Mouse (Mus musculus): ENCODE results near the gene Col12a1. TPM values are rescaled to one million over a fixed set of nuclear protein-coding genes. Genes with fewer than 3 reads are reported as not detected.
"Not testable (repeated sequence)": the region's sequence is repeated elsewhere in the genome, so short reads cannot be mapped to it uniquely, and the experiment has no call there.

Col12a1 gene
- polyA plus RNA-seq, 1 experiment: 22.0 TPM

DNA sequence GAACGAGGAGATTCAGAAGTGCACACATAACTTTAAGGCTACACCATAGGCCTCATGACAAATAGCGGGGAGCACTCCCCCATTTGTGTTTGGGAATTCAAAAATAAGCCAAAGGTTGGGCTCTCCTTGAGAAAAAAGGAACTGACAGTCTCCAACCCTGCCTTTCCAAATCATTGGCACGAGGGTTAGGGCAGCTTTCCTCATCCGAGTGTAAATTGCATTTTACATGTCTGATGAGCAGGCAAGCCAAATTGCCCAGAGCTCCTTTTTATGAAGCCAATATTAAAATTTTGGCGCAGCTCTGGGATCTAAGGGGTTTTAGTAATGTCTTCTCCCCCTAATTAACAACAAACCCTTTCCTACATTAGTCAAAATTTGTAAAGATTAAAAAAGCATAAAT lies 2.1 kb downstream of the Col12a1 start:
- no peak for DNase-seq
- Histone ChIP-seq H3K4me3 (replicated peaks; ENCODE audit: extremely low read depth, low read depth, low read length) (no peak overlapping the region), H3K4me1 (ENCODE audit: control insufficient read depth, insufficient read depth, low read length) (no peaks in the 10 kb centered on the region; the same call in none of the 2 replicates)
- 48% methylated on average over 5 of the region's 5 CpGs for WGBS
- TF ChIP-seq POLR2A (IDR thresholded peaks at IDR 0.05; ENCODE audit: borderline replicate concordance, extremely low read depth, low read depth, low read length) (no peak), CTCF (IDR thresholded peaks at IDR 0.05; ENCODE audit: insufficient read depth, low read length) (no peak)

GRCm38 (mm10) chr9:79714471-79715045 lies 4.1 kb downstream of the Col12a1 start:
- peak overlapping the region; percentile 41 for H3K4me3 ChIP-seq (replicated peaks; ENCODE audit: extremely low read depth, low read depth, low read length)
- WGBS: 10% methylated on average over 16 of the region's 16 CpGs
- no peaks in the 10 kb centered on the region; the same call in none of the 2 replicates for H3K4me1 ChIP-seq (ENCODE audit: control insufficient read depth, insufficient read depth, low read length)
- DNase-seq: peak; percentile 74
- TF ChIP-seq CTCF (IDR thresholded peaks at IDR 0.05; ENCODE audit: insufficient read depth, low read length) (no peak), POLR2A (IDR thresholded peaks at IDR 0.05; ENCODE audit: borderline replicate concordance, extremely low read depth, low read depth, low read length) (no peak)

- no peaks in the 10 kb centered on the region for H3K4me1 ChIP-seq (ENCODE audit: control insufficient read depth, insufficient read depth, low read length)
- 70% methylated on average over 11 of the region's 11 CpGs for WGBS
- TF ChIP-seq POLR2A (IDR thresholded peaks at IDR 0.05; ENCODE audit: borderline replicate concordance, extremely low read depth, low read depth, low read length): no peak
- H3K4me3 ChIP-seq (replicated peaks; ENCODE audit: extremely low read depth, low read depth, low read length): no peak overlapping the region
- no peak for DNase-seq
These were observed 28.7 kb downstream of the Col12a1 start for GRCm38 (mm10) chr9:79689771-79690535.

- TF ChIP-seq POLR2A (IDR thresholded peaks at IDR 0.05; ENCODE audit: borderline replicate concordance, extremely low read depth, low read depth, low read length) (no peak), CTCF (IDR thresholded peaks at IDR 0.05; ENCODE audit: insufficient read depth, low read length) (no peak)
- no peaks in the 10 kb centered on the region for H3K4me1 ChIP-seq (ENCODE audit: control insufficient read depth, insufficient read depth, low read length)
- WGBS: 63% methylated on average over 7 of the region's 7 CpGs
- no peak overlapping the region for H3K4me3 ChIP-seq (replicated peaks; ENCODE audit: extremely low read depth, low read depth, low read length)
- DNase-seq: no peak
These were observed 29.3 kb downstream of the Col12a1 start for GRCm38 (mm10) chr9:79689342-79689741.

DNA sequence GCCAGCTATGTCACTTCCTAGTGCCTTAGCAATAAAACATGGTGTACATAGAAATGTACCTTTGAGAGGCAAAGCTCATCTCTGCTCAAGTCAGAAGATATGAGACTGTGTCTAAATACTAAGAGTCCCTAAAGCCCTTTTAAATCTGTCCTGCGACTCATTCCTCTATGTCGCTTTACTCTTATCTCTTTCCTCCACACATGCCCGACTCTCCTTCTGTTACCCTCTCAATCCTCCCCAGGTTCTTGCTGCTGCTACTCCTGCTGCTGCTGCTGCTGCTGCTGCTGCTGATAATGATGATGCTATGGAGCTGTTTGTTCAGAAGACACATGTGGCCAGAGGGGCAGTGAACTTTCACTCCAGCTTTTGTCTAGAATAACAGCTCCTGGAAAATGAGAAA lies 31.4 kb downstream of the Col12a1 start:
- no peaks in the 10 kb centered on the region for H3K4me1 ChIP-seq (ENCODE audit: control insufficient read depth, insufficient read depth, low read length)
- no peak overlapping the region for H3K4me3 ChIP-seq (replicated peaks; ENCODE audit: extremely low read depth, low read depth, low read length)
- 60% methylated on average over 3 of the region's 3 CpGs for WGBS
- DNase-seq: no peak
- no peak for TF ChIP-seq CTCF (IDR thresholded peaks at IDR 0.05; ENCODE audit: insufficient read depth, low read length)
- TF ChIP-seq POLR2A (IDR thresholded peaks at IDR 0.05; ENCODE audit: borderline replicate concordance, extremely low read depth, low read depth, low read length): no peak

DNA sequence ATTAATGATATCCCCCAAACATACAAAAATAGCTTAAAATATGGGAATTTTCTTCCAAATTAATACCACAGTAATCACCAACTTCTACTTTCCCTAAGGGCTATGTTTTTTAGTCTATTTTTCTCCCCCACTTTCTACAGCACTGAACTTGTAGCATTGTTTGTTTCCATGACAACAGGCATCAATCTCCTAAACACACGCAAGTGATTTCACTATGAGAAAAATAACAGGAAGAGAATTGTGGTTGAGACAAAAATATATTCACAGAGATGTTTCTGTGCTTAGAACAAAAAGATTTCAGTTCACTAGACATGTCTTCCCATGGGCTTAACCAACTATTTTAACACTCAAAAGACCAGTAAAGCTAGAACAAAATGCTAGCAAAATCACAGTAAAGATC lies 32.6 kb downstream of the Col12a1 start:
- WGBS: 30% methylated on average over 1 of the region's 1 CpGs
- H3K4me3 ChIP-seq (replicated peaks; ENCODE audit: extremely low read depth, low read depth, low read length): no peak overlapping the region
- no peaks in the 10 kb centered on the region for H3K4me1 ChIP-seq (ENCODE audit: control insufficient read depth, insufficient read depth, low read length)
- TF ChIP-seq POLR2A (IDR thresholded peaks at IDR 0.05; ENCODE audit: borderline replicate concordance, extremely low read depth, low read depth, low read length) (no peak), CTCF (IDR thresholded peaks at IDR 0.05; ENCODE audit: insufficient read depth, low read length) (no peak)
- DNase-seq: no peak

GRCm38 (mm10) chr9:79680453-79681240 lies 38.0 kb downstream of the Col12a1 start:
- no peak for DNase-seq
- WGBS: 61% methylated on average over 4 of the region's 4 CpGs
- Histone ChIP-seq H3K4me1 (ENCODE audit: control insufficient read depth, insufficient read depth, low read length) (no peaks in the 10 kb centered on the region), H3K4me3 (replicated peaks; ENCODE audit: extremely low read depth, low read depth, low read length) (no peak overlapping the region)
- TF ChIP-seq CTCF (IDR thresholded peaks at IDR 0.05; ENCODE audit: insufficient read depth, low read length) (no peak), POLR2A (IDR thresholded peaks at IDR 0.05; ENCODE audit: borderline replicate concordance, extremely low read depth, low read depth, low read length) (no peak)

DNA sequence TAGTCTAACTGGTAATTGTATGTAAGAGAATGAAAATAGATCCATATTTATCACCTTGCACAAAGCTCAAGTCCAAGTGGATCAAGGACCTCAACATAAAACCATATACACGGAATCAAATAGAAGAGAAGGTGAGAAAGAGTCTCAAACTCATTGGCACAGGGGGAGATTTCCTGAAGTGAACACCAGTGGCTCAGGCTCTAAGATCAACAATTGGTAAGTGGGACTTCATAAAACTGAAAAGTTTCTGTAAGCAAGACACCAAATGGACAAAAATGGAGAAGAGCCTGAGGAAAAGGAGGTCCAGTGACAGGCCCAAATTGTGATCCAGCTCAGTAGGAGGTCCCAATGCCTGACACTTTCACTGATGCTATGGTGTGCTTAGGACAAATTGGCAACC lies 49.8 kb downstream of the Col12a1 start:
- WGBS: 84% methylated on average over 1 of the region's 1 CpGs
- DNase-seq; H3K4me3 ChIP-seq (replicated peaks; ENCODE audit: extremely low read depth, low read depth, low read length); H3K4me1 ChIP-seq (ENCODE audit: control insufficient read depth, insufficient read depth, low read length): not testable (repeated sequence)

DNA sequence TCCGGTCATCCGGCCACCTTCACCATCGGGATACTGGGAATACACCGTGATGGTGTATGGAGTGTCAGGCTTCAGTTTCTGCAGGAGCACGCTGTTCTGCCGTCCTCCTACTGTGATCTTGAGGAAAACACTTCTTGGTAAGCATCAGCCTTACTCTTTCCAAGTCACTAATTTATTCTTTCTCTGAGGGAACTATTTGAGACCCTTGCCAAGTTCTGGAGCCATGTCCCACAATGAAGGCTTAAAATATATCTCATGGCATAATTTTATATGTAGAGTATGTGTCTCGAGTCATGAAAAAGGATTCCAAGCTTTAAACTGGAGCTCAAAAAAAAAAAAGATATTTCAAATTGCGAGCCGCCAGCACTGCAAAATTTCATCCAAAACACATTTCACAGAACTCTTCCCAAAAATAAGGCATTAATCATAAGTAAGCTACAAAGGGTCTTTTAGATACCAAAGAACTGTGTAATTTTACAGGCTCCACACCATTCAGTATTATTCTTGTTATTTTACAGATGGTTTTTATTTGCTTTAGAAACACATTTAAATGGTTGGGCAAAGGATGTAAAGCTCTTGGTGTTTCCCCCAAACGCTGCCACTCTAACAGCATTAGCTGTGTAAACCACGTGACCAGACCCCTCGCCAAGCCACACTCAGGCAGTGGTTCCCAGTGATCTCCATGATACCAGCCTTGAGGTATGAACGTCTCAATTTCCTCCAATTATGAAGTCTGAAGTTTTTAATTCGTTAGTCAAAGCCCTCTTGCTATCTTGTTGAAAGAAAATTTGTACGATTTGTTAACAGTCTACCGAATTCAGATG lies 65.1 kb downstream of the Col12a1 start:
- H3K4me1 ChIP-seq (ENCODE audit: control insufficient read depth, insufficient read depth, low read length): no peaks in the 10 kb centered on the region
- 80% methylated on average over 16 of the region's 16 CpGs for WGBS
- no peak for DNase-seq
- H3K4me3 ChIP-seq (replicated peaks; ENCODE audit: extremely low read depth, low read depth, low read length): no peak overlapping the region
- TF ChIP-seq POLR2A (IDR thresholded peaks at IDR 0.05; ENCODE audit: borderline replicate concordance, extremely low read depth, low read depth, low read length): no peak
- TF ChIP-seq CTCF (IDR thresholded peaks at IDR 0.05; ENCODE audit: insufficient read depth, low read length): no peak
